Mouse (Mus musculus): Measurements from ENCODE around the gene Mapkbp1.

GRCm38 (mm10) chr2:120044101-120044603 lies 71.7 kb downstream of the Mapkbp1 start:
- TF ChIP-seq GATA1 (IDR thresholded peaks at IDR 0.05; ENCODE audit: borderline replicate concordance, low read length) = no peak
- TF ChIP-seq FLI1 (IDR thresholded peaks at IDR 0.05; ENCODE audit: low read length) = no peak
